Mouse (Mus musculus) forebrain, embryonic 16.5 days (tissue): Measurements from ENCODE around the gene S100a10. TPM values are rescaled to one million over a fixed set of nuclear protein-coding genes. Genes with fewer than 3 reads are reported as not detected.
"Not testable (repeated sequence)": the region's sequence is repeated elsewhere in the genome, so short reads cannot be mapped to it uniquely, and the experiment has no call there.

Experiments used
- ATAC-seq: fragments of 200-750 bp; cut with Nextera tagmentation; 2 replicates; pipeline ENCODE4 v1.8.0; 2017; ENCODE audit warnings: mild to moderate bottlenecking, moderate library complexity
- H3K27ac ChIP-seq: fragments of 300-500 bp; sonication (generic); 2 replicates; pipeline ENCODE4 v1.5.1; 2014; ENCODE audit warnings: low read length, control low read depth
- H3K27me3 ChIP-seq: fragments of 300-500 bp; sonication (generic); replicated peaks from 2 replicates; pipeline ENCODE4 v1.6.1; 2014; ENCODE audit warnings: low read length; ENCODE audit not compliant: control insufficient read depth, insufficient read depth
- H3K36me3 ChIP-seq: fragments of 300-500 bp; sonication (generic); 2 replicates; pipeline ENCODE4 v1.6.1; 2014; ENCODE audit not compliant: control insufficient read depth, insufficient read depth
- H3K4me1 ChIP-seq: fragments of 300-500 bp; sonication (generic); replicated peaks from 2 replicates; pipeline ENCODE4 v1.6.1; 2014; ENCODE audit warnings: low read length; ENCODE audit not compliant: control insufficient read depth, insufficient read depth
- H3K4me2 ChIP-seq: fragments of 300-500 bp; sonication (generic); 2 replicates; pipeline ENCODE4 v1.6.1; 2014; ENCODE audit warnings: mild to moderate bottlenecking, low read length, control low read depth
- H3K4me3 ChIP-seq: fragments of 300-500 bp; sonication (generic); replicated peaks from 2 replicates; pipeline ENCODE4 v1.5.1; 2014; ENCODE audit warnings: mild to moderate bottlenecking, low read length, control low read depth
- H3K9ac ChIP-seq: fragments of 300-500 bp; sonication (generic); replicated peaks from 2 replicates; pipeline ENCODE4 v1.6.1; 2014; ENCODE audit warnings: low read depth, low read length, control low read depth
- H3K9me3 ChIP-seq: fragments of 300-500 bp; sonication (generic); 2 replicates; pipeline ENCODE4 v1.6.1; 2016; ENCODE audit warnings: low read length; ENCODE audit not compliant: control insufficient read depth
- polyA plus RNA-seq: library from polyadenylated mRNA; unstranded; fragments of >200 nt; fragmentation: Nextera tagmentation; extraction: Ambion mirVana; gene quantifications from 2 replicates; pipeline ENCODE4 v1.2.1, GENCODE M21; 2015

Gene S100a10
- polyA plus RNA-seq, 1 experiment from 2014 or later, result 117 TPM

GRCm38 (mm10) chr3:93608970-93609369 lies 54.1 kb downstream of the S100a10 start:
- not testable (repeated sequence) for H3K9ac ChIP-seq, H3K36me3 ChIP-seq, H3K9me3 ChIP-seq, H3K27me3 ChIP-seq, H3K4me3 ChIP-seq, H3K4me2 ChIP-seq, H3K27ac ChIP-seq, H3K4me1 ChIP-seq
- peak; percentile 75; the same call in 1 of the 2 replicates for ATAC-seq

Other genes starting within 250 kb of the S100a10 start
- 0.07 TPM in 1 of 2 replicates, not detected in the other for gene Hrnr, start 235.3 kb upstream of the S100a10 start, polyA plus RNA-seq
- gene Rptn, start 161.4 kb upstream of the S100a10 start, polyA plus RNA-seq, result not detected in 2 replicates
- gene Tchh, start 112.8 kb upstream of the S100a10 start, polyA plus RNA-seq, result 0.48 and 0.90 TPM in 2 replicates
- not detected in 2 replicates for gene Tchhl1, start 86.3 kb upstream of the S100a10 start, polyA plus RNA-seq
- 104 and 129 TPM in 2 replicates for gene S100a11, start 34.6 kb upstream of the S100a10 start, polyA plus RNA-seq
- gene Tdpoz2, start 97.6 kb downstream of the S100a10 start, polyA plus RNA-seq, result not detected in 2 replicates
- not detected in 2 replicates for gene Tdpoz1, start 121.2 kb downstream of the S100a10 start, polyA plus RNA-seq
- gene Gm37596, start 138.0 kb downstream of the S100a10 start, polyA plus RNA-seq, result not detected in 2 replicates
- not detected in 2 replicates for gene Gm5773, start 217.9 kb downstream of the S100a10 start, polyA plus RNA-seq
- gene Tdpoz4, start 241.3 kb downstream of the S100a10 start, polyA plus RNA-seq, result not detected in 2 replicates